Mouse (Mus musculus): ENCODE results near the gene Casp1. TPM values are rescaled to one million over a fixed set of nuclear protein-coding genes. Genes with fewer than 3 reads are reported as not detected.

Gene Casp1
- total and polyA plus RNA-seq, 3 experiments, result 66.0 to 138 (median 90.3) TPM

DNA sequence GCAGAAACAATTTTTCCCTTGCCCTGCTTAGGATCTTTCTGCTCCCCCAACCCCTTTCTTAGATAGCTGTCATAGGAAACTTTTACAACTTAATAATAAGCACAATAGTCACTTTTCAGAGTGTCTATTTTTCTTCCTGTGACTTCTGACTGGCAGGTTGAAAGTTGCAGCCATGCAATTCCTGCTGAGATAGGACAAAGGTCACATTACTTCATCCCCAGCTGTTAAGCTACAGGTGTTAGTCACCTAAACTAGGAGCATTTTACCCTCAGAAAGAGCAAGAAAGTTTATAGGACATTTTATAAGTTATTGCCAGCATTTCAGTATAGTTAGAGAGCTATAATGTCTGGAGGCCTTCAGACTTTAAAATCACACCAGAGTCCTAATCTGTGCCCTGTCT is 11.7 kb upstream of the Casp1 start:
- H3K27ac ChIP-seq (ENCODE audit: insufficient read depth, low read depth), result no peak overlapping the region
- H3K4me3 ChIP-seq (replicated peaks in 1 of 3; ENCODE audit: low read depth in 2 of 3, low read length in 2 of 3, poor library complexity in 1 of 3), result no peak overlapping the region
- H3K36me3 ChIP-seq (replicated peaks in 1 of 2; ENCODE audit: control insufficient read depth in 1 of 2, insufficient read depth in 1 of 2, low read length in 1 of 2), result no peaks in the 10 kb centered on the region
- no peaks in the 10 kb centered on the region for H3K27me3 ChIP-seq (replicated peaks)
- H3K4me2 ChIP-seq (ENCODE audit: insufficient read depth, low read depth, poor library complexity, severe bottlenecking), result no peak overlapping the region
- dilution Hi-C loops (cut with MboI; ENCODE audit: extremely low pct_ligation_motif_present, extremely low pct_unique_long_range_greater_than_20kb, low sequenced_read_pairs), result no loop called here
- no peaks in the 10 kb centered on the region for H3K4me1 ChIP-seq (ENCODE audit: control insufficient read depth in 1 of 2, insufficient read depth in 2 of 2)
- H3K9ac ChIP-seq (ENCODE audit: insufficient read depth, low read depth), result no peak overlapping the region
- H3K9me3 ChIP-seq (replicated peaks; ENCODE audit: low read length), result no peaks in the 10 kb centered on the region
- H3K79me2 ChIP-seq (replicated peaks; ENCODE audit: control insufficient read depth, extremely low read depth, insufficient read depth, poor library complexity, severe bottlenecking), result no peaks in the 10 kb centered on the region
- TF ChIP-seq NRF1 (IDR thresholded peaks at IDR 0.05; ENCODE audit: low read depth, low read length), result no peak
- no peak for TF ChIP-seq MAX (IDR thresholded peaks at IDR 0.05; ENCODE audit: low read length)
- TF ChIP-seq MAFK (IDR thresholded peaks at IDR 0.05; ENCODE audit: insufficient replicate concordance, low read length), result no peak
- TF ChIP-seq MEF2A (IDR thresholded peaks at IDR 0.05; ENCODE audit: borderline replicate concordance, low read depth, low read length), result no peak
- TF ChIP-seq ETS1 (conservative IDR thresholded peaks at IDR 0.05; ENCODE audit: low read depth, low read length), result no peak
- TF ChIP-seq SMC3 (IDR thresholded peaks at IDR 0.05; ENCODE audit: low read depth, low read length), result no peak
- TF ChIP-seq USF1 (IDR thresholded peaks at IDR 0.05; ENCODE audit: low read depth, low read length), result no peak
- TF ChIP-seq ZC3H11A (IDR thresholded peaks at IDR 0.05; ENCODE audit: low read depth, low read length), result no peak
- TF ChIP-seq USF2 (conservative IDR thresholded peaks at IDR 0.05; ENCODE audit: low read depth, low read length), result no peak
- no peak for TF ChIP-seq JUN (IDR thresholded peaks at IDR 0.05; ENCODE audit: insufficient read depth, low read depth, low read length)
- no peak for DNase-seq (ENCODE audit: extremely low read depth)
- in situ Hi-C loops (cut with MboI; ENCODE audit: low pct_ligation_motif_present, low pct_unique_long_range_greater_than_20kb, low sequenced_read_pairs), result no loop called here

DNA sequence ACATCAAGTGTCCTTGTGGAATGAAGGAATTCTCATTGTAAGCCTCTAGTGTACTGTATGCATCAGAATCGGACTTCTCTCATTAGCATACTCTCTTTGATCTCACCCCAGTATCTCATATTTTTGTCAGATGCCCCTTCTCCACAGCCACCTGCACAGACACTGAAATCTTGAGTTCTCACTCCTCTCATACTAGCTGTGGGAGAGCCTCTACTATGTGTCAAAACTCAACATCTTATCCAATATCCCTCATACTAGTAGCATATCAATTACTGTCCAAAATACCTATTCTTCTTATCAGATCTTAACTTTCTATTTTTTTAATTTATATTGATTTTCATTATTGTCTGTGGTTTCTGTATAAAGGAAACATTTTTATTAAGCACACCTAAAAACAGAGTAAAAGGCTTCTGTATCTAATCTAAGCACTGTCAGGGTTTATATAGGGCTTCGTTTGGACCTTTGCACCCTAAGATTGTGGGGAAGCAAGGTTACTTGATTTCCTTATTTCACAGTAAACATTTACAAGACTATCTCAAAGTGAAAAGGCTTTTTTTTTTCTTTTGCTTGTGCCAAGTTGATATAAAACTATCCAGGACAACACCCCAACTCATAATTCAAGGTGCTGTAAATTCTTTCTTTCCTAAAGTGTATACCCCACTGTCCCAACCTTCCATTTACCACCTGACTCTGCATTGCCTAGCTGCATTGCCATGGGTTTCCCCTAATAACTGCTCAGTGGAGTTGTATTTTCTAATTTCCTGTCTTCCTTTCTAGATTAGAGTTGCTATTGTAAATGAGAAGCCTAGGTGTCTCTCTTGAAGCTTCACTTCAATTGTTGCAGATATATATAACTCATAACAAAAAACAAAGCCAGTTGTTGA is 1.7 kb upstream of the Casp1 start:
- dilution Hi-C loops (cut with MboI; ENCODE audit: extremely low pct_ligation_motif_present, extremely low pct_unique_long_range_greater_than_20kb, low sequenced_read_pairs), result no loop called here
- no peak for DNase-seq (ENCODE audit: extremely low read depth)
- H3K27me3 ChIP-seq (replicated peaks), result no peaks in the 10 kb centered on the region

More for the DNA sequence above, 1.7 kb upstream of the Casp1 start:
- TF ChIP-seq GABPA (IDR thresholded peaks at IDR 0.05; ENCODE audit: insufficient replicate concordance, low read depth, low read length) (no peak), CTCF (conservative IDR thresholded peaks at IDR 0.05 in 1 of 2, IDR thresholded peaks at IDR 0.05 in 1 of 2; ENCODE audit: low read depth in 2 of 2, low read length in 2 of 2) (no peak), POLR2A (IDR thresholded peaks at IDR 0.05; ENCODE audit: low read depth, low read length) (no peak), RCOR1 (conservative IDR thresholded peaks at IDR 0.05; ENCODE audit: low read depth, low read length) (no peak), ELF1 (IDR thresholded peaks at IDR 0.05; ENCODE audit: low read depth, low read length) (no peak), MEF2A (IDR thresholded peaks at IDR 0.05; ENCODE audit: borderline replicate concordance, low read depth, low read length) (no peak), TCF12 (IDR thresholded peaks at IDR 0.05; ENCODE audit: low read depth, low read length) (no peak), SMC3 (IDR thresholded peaks at IDR 0.05; ENCODE audit: low read depth, low read length) (no peak), ZNF384 (IDR thresholded peaks at IDR 0.05; ENCODE audit: low read depth, low read length) (no peak), IRF4 (IDR thresholded peaks at IDR 0.05; ENCODE audit: low read depth, low read length) (no peak), BHLHE40 (IDR thresholded peaks at IDR 0.05; ENCODE audit: low read depth, low read length) (no peak), NELFE (IDR thresholded peaks at IDR 0.05; ENCODE audit: low read depth, low read length) (no peak), NRF1 (IDR thresholded peaks at IDR 0.05; ENCODE audit: low read depth, low read length) (no peak), KAT2A (IDR thresholded peaks at IDR 0.05; ENCODE audit: insufficient replicate concordance, low read length) (no peak), MAFK (IDR thresholded peaks at IDR 0.05; ENCODE audit: insufficient replicate concordance, low read length) (no peak), EP300 (IDR thresholded peaks at IDR 0.05; ENCODE audit: low read length) (no peak), E2F4 (IDR thresholded peaks at IDR 0.05; ENCODE audit: insufficient replicate concordance, low read depth, low read length) (no peak), HCFC1 (IDR thresholded peaks at IDR 0.05; ENCODE audit: low read depth, low read length) (no peak), TBP (conservative IDR thresholded peaks at IDR 0.05; ENCODE audit: low read depth, low read length) (no peak)
- Histone ChIP-seq H3K9me3 (replicated peaks; ENCODE audit: low read length) (no peaks in the 10 kb centered on the region), H3K9ac (ENCODE audit: insufficient read depth, low read depth) (no peak overlapping the region), H3K27ac (ENCODE audit: insufficient read depth, low read depth) (no peak overlapping the region), H3K36me3 (replicated peaks in 1 of 2; ENCODE audit: control insufficient read depth in 1 of 2, insufficient read depth in 1 of 2, low read length in 1 of 2) (peaks cover 0 to 2% of the 10 kb centered on the region in 2 experiments), H3K79me2 (replicated peaks; ENCODE audit: control insufficient read depth, extremely low read depth, insufficient read depth, poor library complexity, severe bottlenecking) (peaks cover 17% of the 10 kb centered on the region), H3K4me2 (ENCODE audit: insufficient read depth, low read depth, poor library complexity, severe bottlenecking) (no peak overlapping the region), H3K4me1 (ENCODE audit: control insufficient read depth in 1 of 2, insufficient read depth in 2 of 2) (peaks cover 0 to 21% of the 10 kb centered on the region in 2 experiments; a peak in 2 of 4 replicates), H3K4me3 (replicated peaks in 1 of 3; ENCODE audit: low read depth in 2 of 3, low read length in 2 of 3, poor library complexity in 1 of 3) (no peak overlapping the region)
- in situ Hi-C loops (cut with MboI; ENCODE audit: low pct_ligation_motif_present, low pct_unique_long_range_greater_than_20kb, low sequenced_read_pairs), result loop anchor here (10.0 kb wide), 1 partner anchor 152 kb away; no protein-coding TSS in a partner anchor
